Mouse (Mus musculus) midbrain, embryonic 12.5 days (tissue): Measurements from ENCODE around the gene Smyd4. TPM values are rescaled to one million over a fixed set of nuclear protein-coding genes. Genes with fewer than 3 reads are reported as not detected.

Source experiments
- ATAC-seq: fragments of 200-750 bp; cut with Nextera tagmentation; 2 replicates; pipeline ENCODE4 v1.8.0; 2017; ENCODE audit warnings: low read depth, moderate TSS enrichment, moderate library complexity; ENCODE audit not compliant: low FRiP score
- H3K27ac ChIP-seq: fragments of 300-500 bp; sonication (generic); replicated peaks from 2 replicates; pipeline ENCODE4 v1.5.1; 2016; ENCODE audit warnings: mild to moderate bottlenecking
- H3K27me3 ChIP-seq: fragments of 300-500 bp; sonication (generic); 2 replicates; pipeline ENCODE4 v1.6.1; 2016; ENCODE audit warnings: mild to moderate bottlenecking
- H3K36me3 ChIP-seq: fragments of 300-500 bp; sonication (generic); 2 replicates; pipeline ENCODE4 v1.6.1; 2016
- H3K4me1 ChIP-seq: fragments of 300-500 bp; sonication (generic); 2 replicates; pipeline ENCODE4 v1.6.1; 2016
- H3K4me2 ChIP-seq: fragments of 300-500 bp; sonication (generic); replicated peaks from 2 replicates; pipeline ENCODE4 v1.6.1; 2016; ENCODE audit warnings: mild to moderate bottlenecking, moderate library complexity
- H3K4me3 ChIP-seq: fragments of 300-500 bp; sonication (generic); 2 replicates; pipeline ENCODE4 v1.5.1; 2016; ENCODE audit warnings: mild to moderate bottlenecking
- H3K9ac ChIP-seq: fragments of 300-500 bp; sonication (generic); replicated peaks from 2 replicates; pipeline ENCODE4 v1.6.1; 2016; ENCODE audit warnings: mild to moderate bottlenecking, moderate library complexity
- H3K9me3 ChIP-seq: fragments of 300-500 bp; sonication (generic); 2 replicates; pipeline ENCODE4 v1.6.1; 2016; ENCODE audit warnings: mild to moderate bottlenecking
- WGBS: fragments of 180-500 bp; shearing (Covaris S2); methylation state at CpG from one replicate; pipeline ENCODE4 v1.1.7; 2016; 5-methylcytosine and 5-hydroxymethylcytosine counted together
- microRNA-seq: library from miRNA; unstranded; fragments of <30 nt; microRNA quantifications from one replicate; pipeline ENCODE4, GENCODE M21; 2017
- polyA plus RNA-seq: library from polyadenylated mRNA; unstranded; fragments of >200 nt; fragmentation: Nextera tagmentation; extraction: Ambion mirVana; gene quantifications from 2 replicates; pipeline ENCODE4 v1.2.1, GENCODE M21; 2016

The Smyd4 gene
- polyA plus RNA-seq, 1 experiment from 2014 or later, result 16.3 TPM

DNA sequence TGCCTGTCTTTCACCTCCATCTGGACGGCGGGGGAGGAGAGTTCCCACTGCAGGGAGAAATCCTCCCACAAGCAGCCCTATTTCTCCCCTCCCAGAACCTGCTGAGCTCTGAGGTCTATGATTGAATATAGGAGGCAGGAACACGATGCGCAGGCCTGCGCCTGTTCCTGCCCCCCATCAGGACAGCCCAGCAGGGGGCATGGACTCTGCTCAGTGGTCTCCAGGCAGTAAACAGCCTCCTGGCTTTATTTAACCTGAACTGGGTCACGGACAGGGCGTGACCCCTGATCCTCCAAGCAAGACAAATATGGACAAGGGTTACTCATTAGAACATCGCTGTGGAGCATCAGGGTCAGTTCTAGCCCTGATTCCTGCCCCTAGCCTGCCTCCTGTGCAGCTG lies 95.5 kb downstream of the Smyd4 start:
- WGBS, result 41% methylated on average over 8 of the region's 8 CpGs
- Histone ChIP-seq H3K4me2 (no peak overlapping the region), H3K27ac (no peak overlapping the region), H3K4me1 (no peaks in the 10 kb centered on the region), H3K9me3 (no peaks in the 10 kb centered on the region), H3K4me3 (no peak overlapping the region), H3K9ac (no peak overlapping the region), H3K36me3 (peaks cover 37% of the 10 kb centered on the region), H3K27me3 (no peaks in the 10 kb centered on the region)
- ATAC-seq, result no peak

DNA sequence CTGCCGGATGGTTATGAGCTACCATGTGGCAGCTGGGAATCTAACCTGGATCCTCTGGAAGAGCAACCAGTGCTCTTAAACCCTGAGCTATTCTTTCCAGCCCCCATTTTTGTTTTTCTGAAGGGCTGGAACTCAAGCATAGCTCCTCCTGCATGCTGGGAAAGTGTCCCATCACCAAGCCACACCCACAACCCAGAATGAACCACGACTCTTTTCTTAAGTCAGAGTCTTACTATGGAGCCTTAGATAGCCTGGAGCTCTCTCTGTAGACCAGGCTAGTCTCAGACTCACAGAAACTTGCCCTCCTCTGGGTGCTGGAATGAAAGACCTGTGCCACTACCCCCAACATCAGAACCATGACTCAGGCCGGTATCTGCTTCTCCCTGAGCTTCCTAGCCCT lies 100.3 kb downstream of the Smyd4 start:
- H3K4me2 ChIP-seq, result no peak overlapping the region
- WGBS, result 80% methylated on average over 3 of the region's 3 CpGs
- H3K4me3 ChIP-seq, result no peak overlapping the region
- H3K9ac ChIP-seq, result no peak overlapping the region
- no peak overlapping the region for H3K27ac ChIP-seq
- no peak for ATAC-seq
- H3K27me3 ChIP-seq, result peaks cover 3% of the 10 kb centered on the region
- H3K36me3 ChIP-seq, result peaks cover 38% of the 10 kb centered on the region
- peaks cover 7% of the 10 kb centered on the region for H3K4me1 ChIP-seq
- no peaks in the 10 kb centered on the region for H3K9me3 ChIP-seq

DNA sequence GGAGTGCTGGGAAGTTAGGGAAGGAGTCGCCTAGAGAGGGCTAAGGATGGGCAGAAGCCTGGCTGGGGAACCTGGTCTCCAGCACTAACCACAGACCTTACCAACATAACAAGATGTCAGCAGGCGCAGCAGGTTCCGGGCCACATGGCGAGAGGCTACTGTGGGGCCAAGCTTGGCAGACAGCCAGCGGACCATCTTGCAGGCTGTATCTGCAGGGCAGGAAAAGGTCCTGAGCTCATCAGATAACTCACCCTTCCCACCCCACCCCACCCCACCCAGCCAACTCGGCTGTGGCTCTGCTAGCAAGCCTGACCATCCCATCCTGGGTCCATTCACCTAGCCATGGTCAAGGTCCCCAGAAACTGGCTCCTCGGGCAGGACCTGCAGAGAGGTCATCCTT lies 101.5 kb downstream of the Smyd4 start:
- H3K27ac ChIP-seq, result no peak overlapping the region
- ATAC-seq, result no peak
- no peak overlapping the region for H3K4me3 ChIP-seq
- H3K9me3 ChIP-seq, result no peaks in the 10 kb centered on the region
- no peak overlapping the region for H3K4me2 ChIP-seq
- H3K4me1 ChIP-seq, result peaks cover 15% of the 10 kb centered on the region
- WGBS, result 80% methylated on average over 7 of the region's 7 CpGs
- H3K36me3 ChIP-seq, result peaks cover 33% of the 10 kb centered on the region
- peaks cover 8% of the 10 kb centered on the region for H3K27me3 ChIP-seq
- H3K9ac ChIP-seq, result no peak overlapping the region

DNA sequence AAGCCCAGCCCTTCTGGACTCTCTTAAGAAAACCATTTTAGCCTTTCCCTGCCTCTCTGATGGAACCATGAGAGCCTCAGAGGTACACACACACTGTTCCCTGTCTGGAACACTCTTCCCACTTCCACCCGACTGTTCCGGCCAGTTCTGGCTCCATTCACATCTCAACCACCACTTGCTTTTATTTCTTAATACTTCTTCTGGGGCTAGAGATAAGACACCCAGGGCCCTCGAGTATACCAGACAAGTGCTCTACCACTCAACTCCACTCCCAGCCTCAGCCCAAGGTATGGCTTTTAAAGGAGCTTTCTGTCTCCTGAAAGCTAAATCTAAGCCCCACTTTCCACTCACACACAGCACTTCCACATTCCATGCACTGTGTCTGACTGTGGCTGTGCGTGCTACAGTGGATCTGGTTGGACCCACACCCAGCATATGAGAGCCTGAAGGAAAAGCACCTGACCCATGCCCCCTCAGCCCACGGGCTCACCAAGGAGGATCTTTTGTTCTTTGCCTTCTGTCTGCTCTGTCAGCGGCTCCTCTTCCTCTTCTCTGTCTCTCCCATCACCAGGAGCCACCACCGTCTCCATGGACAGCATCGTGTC lies 102.2 kb downstream of the Smyd4 start:
- Histone ChIP-seq H3K36me3 (peaks cover 29% of the 10 kb centered on the region), H3K4me2 (no peak overlapping the region), H3K4me3 (no peak overlapping the region), H3K27ac (no peak overlapping the region), H3K27me3 (peaks cover 8% of the 10 kb centered on the region), H3K9ac (no peak overlapping the region), H3K9me3 (no peaks in the 10 kb centered on the region), H3K4me1 (peaks cover 20% of the 10 kb centered on the region)
- 82% methylated on average over 8 of the region's 8 CpGs for WGBS
- no peak for ATAC-seq

DNA sequence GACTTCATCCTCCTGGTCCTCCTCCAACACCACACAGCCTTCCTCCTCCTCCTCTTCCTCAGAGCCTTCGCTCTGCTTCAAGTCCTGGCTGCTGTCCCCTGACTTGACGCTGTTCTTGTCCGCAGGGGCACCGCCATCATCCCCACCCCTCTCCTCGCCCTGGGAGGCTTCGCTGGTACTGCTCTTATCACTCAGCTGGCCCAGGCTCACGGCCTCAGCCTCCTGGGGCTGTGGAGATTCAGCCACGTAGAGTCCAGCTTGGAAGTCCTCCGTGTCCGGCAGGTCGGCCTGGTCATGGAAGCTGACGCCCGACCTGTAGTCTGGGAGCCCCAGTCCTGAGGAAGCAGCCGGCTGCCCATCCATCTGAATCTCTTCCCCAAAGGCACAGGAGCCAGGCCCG lies 102.7 kb downstream of the Smyd4 start:
- no peak overlapping the region for H3K4me3 ChIP-seq
- H3K27ac ChIP-seq, result no peak overlapping the region
- H3K9me3 ChIP-seq, result no peaks in the 10 kb centered on the region
- peaks cover 20% of the 10 kb centered on the region for H3K4me1 ChIP-seq
- peaks cover 8% of the 10 kb centered on the region for H3K27me3 ChIP-seq
- WGBS, result 90% methylated on average over 15 of the region's 15 CpGs
- peaks cover 25% of the 10 kb centered on the region for H3K36me3 ChIP-seq
- H3K9ac ChIP-seq, result no peak overlapping the region
- no peak overlapping the region for H3K4me2 ChIP-seq
- no peak for ATAC-seq

DNA sequence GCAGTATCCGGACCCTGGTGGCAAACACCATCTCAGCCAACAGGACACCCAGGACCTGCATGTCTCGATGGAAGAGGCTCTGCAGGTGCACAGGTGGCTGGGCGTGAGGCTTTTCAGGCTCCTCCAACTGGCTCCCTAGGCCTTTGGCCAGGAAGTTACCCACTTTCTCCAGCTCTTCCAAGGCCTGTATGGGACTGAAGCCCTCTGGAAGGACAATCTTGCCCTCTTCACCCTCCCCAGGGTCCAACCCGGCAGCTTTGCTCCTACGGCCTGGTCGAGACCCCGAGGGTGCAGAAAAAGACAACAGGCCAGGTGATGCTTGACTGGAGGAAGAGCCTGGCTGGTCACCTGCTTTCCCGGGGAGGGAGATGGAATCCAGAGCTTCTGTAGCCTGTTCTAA lies 103.8 kb downstream of the Smyd4 start:
- Histone ChIP-seq H3K36me3 (peaks cover 25% of the 10 kb centered on the region), H3K4me3 (no peak overlapping the region), H3K4me2 (no peak overlapping the region), H3K9me3 (no peaks in the 10 kb centered on the region), H3K9ac (no peak overlapping the region), H3K27me3 (peaks cover 8% of the 10 kb centered on the region), H3K4me1 (peaks cover 20% of the 10 kb centered on the region), H3K27ac (no peak overlapping the region)
- 94% methylated on average over 8 of the region's 8 CpGs for WGBS
- no peak for ATAC-seq

DNA sequence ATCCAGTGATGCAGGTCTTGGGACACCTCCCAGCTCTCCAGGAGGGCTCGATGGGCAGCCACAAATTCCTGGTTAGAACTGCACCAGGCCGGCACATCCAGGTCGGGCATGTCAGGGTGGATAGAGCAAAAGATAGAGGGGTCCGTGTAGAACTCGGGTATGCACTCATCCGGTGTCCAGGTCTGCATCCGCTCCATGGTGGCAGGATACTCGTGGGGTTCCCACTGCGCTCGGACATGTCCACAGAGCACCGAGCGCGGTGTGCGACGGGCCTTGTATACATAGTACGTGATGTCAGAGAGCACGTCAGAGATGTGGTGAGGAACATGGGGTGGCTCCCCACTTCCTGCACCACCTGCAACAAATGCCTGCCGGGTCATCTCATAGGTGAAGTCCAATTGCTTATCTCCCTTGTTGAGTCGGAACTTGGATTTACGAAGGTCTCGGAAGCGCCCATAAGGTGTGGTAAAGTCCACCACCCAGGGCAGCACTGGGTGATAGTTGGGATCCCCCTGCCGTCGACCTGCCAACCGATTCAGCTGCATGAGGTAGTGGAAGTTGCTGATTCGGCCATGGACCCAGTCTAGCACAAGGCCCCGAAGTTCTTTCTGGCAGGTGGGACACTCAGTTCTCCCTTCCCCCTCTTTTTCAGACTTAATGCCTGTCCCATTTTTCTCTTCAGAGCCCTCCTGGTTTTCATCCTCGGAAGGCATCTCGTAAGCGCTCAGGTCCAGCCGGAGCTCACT lies 104.8 kb downstream of the Smyd4 start:
- 93% methylated on average over 31 of the region's 31 CpGs for WGBS
- Histone ChIP-seq H3K4me3 (no peak overlapping the region), H3K4me2 (peak overlapping the region; percentile 93)

DNA sequence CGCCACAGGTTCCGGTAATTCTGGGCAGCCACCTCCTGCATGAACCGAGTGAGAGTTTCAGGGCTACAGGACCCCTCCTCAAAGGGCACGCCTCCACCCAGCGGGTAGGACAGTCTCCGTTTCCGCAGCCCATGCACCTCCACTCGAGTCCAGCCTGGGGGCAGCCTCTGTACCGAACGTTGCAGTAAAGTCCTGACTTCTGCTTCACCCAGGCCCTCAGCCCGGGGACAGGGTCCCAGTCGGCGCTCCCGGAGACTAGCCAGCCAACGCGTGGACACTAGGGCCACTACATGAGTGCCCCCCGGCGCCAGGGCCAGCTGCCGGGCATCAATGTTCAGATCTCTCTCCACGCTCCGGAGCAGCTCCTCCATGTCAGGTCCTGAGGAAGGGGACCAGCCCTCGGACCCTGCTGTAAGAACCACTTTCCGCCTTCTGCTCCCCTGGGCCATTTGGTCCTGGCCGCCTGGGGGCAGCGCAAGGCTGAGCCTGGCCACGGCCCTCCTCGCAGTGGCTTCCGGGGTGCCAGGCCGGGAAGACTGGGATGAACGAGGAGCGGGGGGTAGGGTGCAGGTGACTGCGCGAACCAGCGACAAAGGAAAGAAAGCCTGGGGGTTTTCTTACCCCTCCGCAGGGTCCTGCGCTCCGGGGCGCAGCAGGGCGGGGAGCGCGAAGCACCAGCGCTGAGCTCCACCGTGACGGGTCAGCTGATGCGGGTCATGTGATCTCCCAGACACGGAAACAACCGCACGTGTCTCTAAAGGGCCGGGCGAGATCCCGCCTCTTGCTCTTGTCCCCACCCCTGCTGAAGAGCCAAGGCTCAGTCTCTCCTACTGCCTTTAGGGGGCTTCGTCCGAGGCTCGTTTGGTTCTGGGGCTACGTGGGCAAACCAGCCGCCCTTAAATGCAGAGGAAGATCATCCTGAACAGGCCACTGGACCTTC lies 106.0 kb downstream of the Smyd4 start, which contains the start of gene Wdr81:
Wdr81 (minus strand) TSS at position 727 of the 940 bp plus-strand sequence.
- Histone ChIP-seq H3K4me2 (peak within 1 kb of the TSS; percentile 93), H3K36me3 (peaks cover 6% of the 10 kb centered on the region), H3K27ac (peak within 1 kb of the TSS; percentile 12), H3K4me3 (peak within 1 kb of the TSS; percentile 61), H3K9me3 (no peaks in the 10 kb centered on the region), H3K27me3 (peaks cover 8% of the 10 kb centered on the region), H3K4me1 (peaks cover 20% of the 10 kb centered on the region), H3K9ac (peak within 1 kb of the TSS; percentile 67)
- ATAC-seq, result peak; percentile 95
- 4% methylated on average over 56 of the region's 56 CpGs for WGBS

More for the DNA sequence above, 104.8 kb downstream of the Smyd4 start:
- no peak overlapping the region for H3K27ac ChIP-seq
- peak overlapping the region; percentile 67; the same call in 1 of the 2 replicates for H3K9ac ChIP-seq
- peaks cover 8% of the 10 kb centered on the region for H3K27me3 ChIP-seq
- H3K4me1 ChIP-seq, result peaks cover 20% of the 10 kb centered on the region
- peaks cover 18% of the 10 kb centered on the region for H3K36me3 ChIP-seq
- ATAC-seq, result no peak
- no peaks in the 10 kb centered on the region for H3K9me3 ChIP-seq

Small RNAs within 50 kb of the gene (microRNA-seq; reads per million reads assigned to microRNA genes)
- gene Gm47300, result not detected

Other genes starting within 250 kb of the Smyd4 start
- gene Hic1, start 178.9 kb upstream of the Smyd4 start, polyA plus RNA-seq, result 3.7 and 4.8 TPM in 2 replicates
- gene Ovca2, start 169.6 kb upstream of the Smyd4 start, polyA plus RNA-seq, result 23.2 and 24.9 TPM in 2 replicates
- 15.8 and 17.6 TPM in 2 replicates for gene Dph1, start 157.2 kb upstream of the Smyd4 start, polyA plus RNA-seq
- gene Rtn4rl1, start 154.7 kb upstream of the Smyd4 start, polyA plus RNA-seq, result 9.3 and 10.2 TPM in 2 replicates
- gene Rpa1, start 109 bp upstream of the Smyd4 start, polyA plus RNA-seq, result 107 and 110 TPM in 2 replicates
- gene Serpinf1, start 74.3 kb downstream of the Smyd4 start, polyA plus RNA-seq, result 45.8 and 73.3 TPM in 2 replicates
- 0.16 TPM in 1 of 2 replicates, not detected in the other for gene Serpinf2, start 91.2 kb downstream of the Smyd4 start, polyA plus RNA-seq
- 8.6 and 9.4 TPM in 2 replicates for gene Wdr81, start 106.3 kb downstream of the Smyd4 start, polyA plus RNA-seq
- gene Tlcd2, start 113.3 kb downstream of the Smyd4 start, polyA plus RNA-seq, result 5.9 and 9.1 TPM in 2 replicates
- gene Prpf8, start 138.4 kb downstream of the Smyd4 start, polyA plus RNA-seq, result 78.5 and 81.6 TPM in 2 replicates
- 0.30 and 0.66 TPM in 2 replicates for gene Rilp, start 161.7 kb downstream of the Smyd4 start, polyA plus RNA-seq
- gene Scarf1, start 165.1 kb downstream of the Smyd4 start, polyA plus RNA-seq, result 4.7 TPM in 2 replicates
- gene Slc43a2, start 183.3 kb downstream of the Smyd4 start, polyA plus RNA-seq, result 12.7 and 15.4 TPM in 2 replicates
- gene Pitpna, start 239.7 kb downstream of the Smyd4 start, polyA plus RNA-seq, result 107 and 114 TPM in 2 replicates